Mouse (Mus musculus): ENCODE data around the gene Sfxn1. TPM values are rescaled to one million over a fixed set of nuclear protein-coding genes. Genes with fewer than 3 reads are reported as not detected.

The Sfxn1 gene
- polyA plus RNA-seq, 1 experiment: 40.1 TPM

GRCm38 (mm10) chr13:54137756-54138410, 66.2 kb downstream of the Sfxn1 start:
- no peak for DNase-seq (ENCODE audit: low read depth)

GRCm38 (mm10) chr13:54143788-54144187, 72.1 kb downstream of the Sfxn1 start:
- DNase-seq (ENCODE audit: low read depth): no peak

- DNase-seq (ENCODE audit: low read depth): no peak
These were observed 73.0 kb downstream of the Sfxn1 start for GRCm38 (mm10) chr13:54144624-54145023.

- no peak for DNase-seq (ENCODE audit: low read depth)
These were observed 75.7 kb downstream of the Sfxn1 start for GRCm38 (mm10) chr13:54147328-54147727.

- DNase-seq (ENCODE audit: low read depth): no peak
These were observed 80.8 kb downstream of the Sfxn1 start for GRCm38 (mm10) chr13:54152421-54152820.

- DNase-seq (ENCODE audit: low read depth): no peak
These were observed 81.2 kb downstream of the Sfxn1 start for GRCm38 (mm10) chr13:54152911-54153310.

- DNase-seq (ENCODE audit: low read depth): no peak
These were observed 82.1 kb downstream of the Sfxn1 start for GRCm38 (mm10) chr13:54153672-54154218.

GRCm38 (mm10) chr13:54155822-54156221, 84.2 kb downstream of the Sfxn1 start:
- DNase-seq (ENCODE audit: low read depth): no peak

Other genes with a start within 250 kb of the Sfxn1 start
- 0.76 and 0.81 TPM in 2 replicates for gene Drd1, start 16.2 kb upstream of the Sfxn1 start, polyA plus RNA-seq (2012; rRNA removed)
- 1.3 and 1.6 TPM in 2 replicates for gene Hrh2, start 120.3 kb downstream of the Sfxn1 start, polyA plus RNA-seq (2012; rRNA removed)